Mouse (Mus musculus): Measurements from ENCODE around the gene Adh4. TPM values are rescaled to one million over a fixed set of nuclear protein-coding genes. Genes with fewer than 3 reads are reported as not detected.

Gene Adh4
- polyA plus RNA-seq, 1 experiment = not detected

DNA sequence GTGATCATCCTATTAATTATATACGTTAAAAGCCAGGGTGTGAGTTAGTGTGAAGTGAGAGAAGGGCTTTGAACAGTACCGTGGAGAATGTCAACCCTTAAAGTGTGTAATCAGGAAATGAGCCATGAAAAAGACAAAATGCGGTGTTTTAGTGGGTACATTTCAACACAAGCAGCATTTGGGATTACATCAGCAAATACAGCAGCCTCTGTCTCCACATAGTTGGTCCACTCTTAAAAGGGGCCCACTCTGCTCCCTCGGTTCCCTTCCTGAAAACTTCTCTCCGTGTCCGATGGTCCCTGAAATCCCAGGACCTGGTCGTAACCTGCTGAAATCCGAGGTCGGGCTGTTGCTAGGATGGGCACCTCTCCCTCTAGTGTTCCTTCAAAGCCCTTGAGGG, 26.9 kb downstream of the Adh4 start:
- Histone ChIP-seq H3K4me1 (ENCODE audit: control insufficient read depth, insufficient read depth, low read length) (0 out of 2 replicates have a peak, but pooled peaks cover 2% of the 10 kb centered on the region), H3K4me3 (ENCODE audit: insufficient read depth, low read length) (peak overlapping the region; percentile 88), H3K27ac (ENCODE audit: insufficient read depth, low read length) (peak overlapping the region; percentile 37)
- TF ChIP-seq CTCF (IDR thresholded peaks at IDR 0.05; ENCODE audit: borderline replicate concordance, insufficient read depth, low read length) = no peak
- no peak for TF ChIP-seq POLR2A (IDR thresholded peaks at IDR 0.05; ENCODE audit: low read depth, low read length)

DNA sequence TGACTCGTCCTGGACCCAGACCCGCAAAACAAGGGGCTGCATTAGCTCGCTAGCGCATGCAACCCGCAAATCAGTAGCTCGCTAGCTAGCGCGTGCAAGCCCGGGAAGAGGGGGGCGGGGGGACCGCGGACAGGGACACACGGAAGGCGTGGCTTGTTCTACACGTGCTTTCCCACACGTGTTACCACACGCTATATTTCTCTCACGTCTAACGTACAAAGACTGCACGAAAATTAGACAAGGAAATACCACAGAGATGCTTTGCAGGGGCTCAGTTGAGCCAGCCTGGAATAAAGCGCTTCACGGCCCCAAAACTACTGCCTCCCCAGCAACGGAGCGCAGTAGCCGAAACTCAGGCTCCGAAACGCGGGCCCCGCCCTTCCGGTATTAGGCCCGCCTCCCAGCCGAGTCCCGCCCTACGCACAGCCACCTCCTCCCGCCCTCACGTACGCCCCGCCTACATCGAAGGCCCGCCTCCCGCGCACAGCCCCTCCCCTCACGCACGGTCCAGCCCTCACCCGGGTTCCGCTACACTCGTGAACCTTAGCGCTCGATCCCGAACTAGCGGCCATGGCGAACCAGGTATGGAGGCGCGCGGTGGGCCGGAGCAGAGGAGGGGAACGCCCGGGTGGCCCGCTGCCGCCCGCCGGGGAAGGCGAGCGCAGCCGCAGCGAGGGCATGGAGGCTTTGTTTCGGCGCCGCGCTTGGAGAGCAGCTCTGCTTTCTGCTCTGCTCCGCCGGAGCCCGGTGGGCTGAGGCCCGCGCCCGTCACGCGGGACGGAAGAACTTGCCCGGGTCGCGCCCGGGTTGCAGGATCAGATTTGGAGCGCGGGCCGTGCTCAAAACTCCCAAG, 27.6 kb downstream of the Adh4 start, which contains the start of gene Adh5:
TSS of gene Adh5 (plus strand) at position 482 of the 853 bp plus-strand sequence.
- peak within 1 kb of the TSS; percentile 37 for H3K27ac ChIP-seq (ENCODE audit: insufficient read depth, low read length)
- H3K4me1 ChIP-seq (ENCODE audit: control insufficient read depth, insufficient read depth, low read length) = 0 out of 2 replicates have a peak, but pooled peaks cover 2% of the 10 kb centered on the region
- peak within 1 kb of the TSS; percentile 97 for H3K4me3 ChIP-seq (ENCODE audit: insufficient read depth, low read length)
- no peak for TF ChIP-seq CTCF (IDR thresholded peaks at IDR 0.05; ENCODE audit: borderline replicate concordance, insufficient read depth, low read length)
- peak; percentile 91 for TF ChIP-seq POLR2A (IDR thresholded peaks at IDR 0.05; ENCODE audit: low read depth, low read length)

DNA sequence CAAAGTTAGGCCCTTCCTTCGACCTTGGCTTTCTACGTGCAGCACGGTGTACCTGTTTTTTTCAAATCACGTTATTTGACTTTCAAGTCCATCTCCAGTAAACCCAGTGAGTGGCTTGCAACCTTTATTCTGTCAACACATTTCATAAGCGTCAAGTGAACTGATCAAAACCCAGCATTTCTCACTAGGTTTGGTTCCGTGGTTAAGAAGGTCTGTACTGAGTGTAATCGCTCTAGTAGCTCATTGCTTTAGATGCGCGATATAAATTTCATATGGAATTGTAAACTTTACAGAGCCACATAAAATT, 28.2 kb downstream of the Adh4 start:
- TF ChIP-seq CTCF (IDR thresholded peaks at IDR 0.05; ENCODE audit: borderline replicate concordance, insufficient read depth, low read length) = no peak
- TF ChIP-seq POLR2A (IDR thresholded peaks at IDR 0.05; ENCODE audit: low read depth, low read length) = no peak
- Histone ChIP-seq H3K4me3 (ENCODE audit: insufficient read depth, low read length) (peak overlapping the region; percentile 97), H3K4me1 (ENCODE audit: control insufficient read depth, insufficient read depth, low read length) (0 out of 2 replicates have a peak, but pooled peaks cover 2% of the 10 kb centered on the region), H3K27ac (ENCODE audit: insufficient read depth, low read length) (0 out of 2 replicates have a peak overlapping the region, but pooled peaks have one; percentile 16)

DNA sequence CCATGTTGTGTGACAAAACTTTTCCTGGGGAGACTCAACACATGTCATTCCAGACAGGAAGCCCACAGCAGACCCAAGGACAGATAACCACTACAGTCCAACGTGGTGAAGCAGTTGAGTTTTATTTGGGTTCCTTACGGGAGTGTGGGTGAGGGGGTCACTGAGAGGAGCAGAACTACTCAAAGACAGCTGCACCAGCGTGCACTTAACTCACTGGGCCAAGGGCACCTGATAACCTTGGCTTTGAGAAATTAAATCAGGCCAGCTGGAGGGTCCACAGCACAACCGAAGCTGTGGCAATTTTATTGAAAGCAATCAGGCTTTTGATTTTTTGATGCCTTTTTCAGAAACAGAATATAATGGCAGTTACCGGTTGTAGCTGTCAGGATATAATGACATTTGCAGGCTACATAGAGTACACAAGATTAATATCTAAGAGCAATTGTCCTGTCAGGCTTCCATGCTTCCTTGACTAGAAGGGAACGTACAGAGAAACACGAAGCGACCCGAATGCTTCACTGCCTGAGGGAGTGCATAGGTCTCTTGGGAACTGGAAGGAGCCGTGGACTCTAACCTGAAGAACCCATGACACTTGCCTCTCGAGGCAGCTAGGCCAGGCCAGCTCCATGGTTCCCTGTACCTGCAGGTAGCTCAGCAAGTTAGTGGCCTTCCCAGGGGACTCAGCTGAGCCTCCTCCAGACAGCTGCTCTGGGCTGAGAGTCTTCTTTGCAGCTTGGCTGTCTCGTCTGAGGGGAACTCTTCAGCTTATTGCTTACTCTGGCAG, 33.0 kb downstream of the Adh4 start:
- TF ChIP-seq POLR2A (IDR thresholded peaks at IDR 0.05; ENCODE audit: low read depth, low read length) = no peak
- no peak overlapping the region for H3K4me3 ChIP-seq (ENCODE audit: insufficient read depth, low read length)
- H3K27ac ChIP-seq (ENCODE audit: insufficient read depth, low read length) = no peak overlapping the region
- 0 out of 2 replicates have a peak, but pooled peaks cover 2% of the 10 kb centered on the region for H3K4me1 ChIP-seq (ENCODE audit: control insufficient read depth, insufficient read depth, low read length)

DNA sequence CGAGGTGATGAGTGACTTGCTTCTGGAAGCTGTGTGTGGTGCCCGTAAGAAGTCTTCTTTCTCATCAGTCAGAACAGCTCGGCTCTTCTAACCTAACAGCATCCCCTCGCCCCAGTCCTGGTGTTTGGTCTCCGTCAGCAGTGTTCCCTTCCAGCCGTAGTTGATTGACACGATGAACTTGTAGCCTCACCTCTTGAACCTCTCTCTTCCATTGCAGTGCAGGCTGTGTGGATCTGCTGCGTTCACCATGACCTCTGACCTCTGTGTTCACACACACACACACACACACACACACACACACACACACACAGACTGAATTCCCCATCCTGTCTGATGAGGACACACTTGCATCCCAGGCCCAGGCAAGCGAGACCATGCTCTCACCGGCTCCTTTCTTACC, 36.9 kb downstream of the Adh4 start:
- TF ChIP-seq CTCF (IDR thresholded peaks at IDR 0.05; ENCODE audit: borderline replicate concordance, insufficient read depth, low read length) = no peak
- TF ChIP-seq POLR2A (IDR thresholded peaks at IDR 0.05; ENCODE audit: low read depth, low read length) = no peak
- no peak overlapping the region for H3K27ac ChIP-seq (ENCODE audit: insufficient read depth, low read length)
- no peaks in the 10 kb centered on the region for H3K4me1 ChIP-seq (ENCODE audit: control insufficient read depth, insufficient read depth, low read length)
- no peak overlapping the region for H3K4me3 ChIP-seq (ENCODE audit: insufficient read depth, low read length)

DNA sequence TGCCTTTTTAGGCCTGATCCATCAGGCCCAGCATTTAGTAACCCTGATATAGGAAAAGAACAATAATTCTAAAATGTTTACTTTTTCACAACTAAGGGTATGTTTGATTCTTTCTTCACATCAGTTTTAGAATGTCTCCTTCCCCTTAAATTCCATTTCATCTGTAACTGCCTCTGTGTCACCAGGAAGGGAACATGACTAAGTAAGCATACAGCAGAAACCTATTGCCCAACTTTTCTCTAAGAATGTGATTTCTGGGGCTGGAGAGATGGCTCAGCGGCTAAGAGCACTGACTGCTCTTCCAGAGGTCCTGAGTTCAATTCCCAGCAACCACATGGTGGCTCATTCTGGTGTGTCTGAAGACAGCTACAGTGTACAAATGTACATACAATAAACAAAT, 39.0 kb downstream of the Adh4 start:
- no peak for TF ChIP-seq CTCF (IDR thresholded peaks at IDR 0.05; ENCODE audit: borderline replicate concordance, insufficient read depth, low read length)
- no peak for TF ChIP-seq POLR2A (IDR thresholded peaks at IDR 0.05; ENCODE audit: low read depth, low read length)

DNA sequence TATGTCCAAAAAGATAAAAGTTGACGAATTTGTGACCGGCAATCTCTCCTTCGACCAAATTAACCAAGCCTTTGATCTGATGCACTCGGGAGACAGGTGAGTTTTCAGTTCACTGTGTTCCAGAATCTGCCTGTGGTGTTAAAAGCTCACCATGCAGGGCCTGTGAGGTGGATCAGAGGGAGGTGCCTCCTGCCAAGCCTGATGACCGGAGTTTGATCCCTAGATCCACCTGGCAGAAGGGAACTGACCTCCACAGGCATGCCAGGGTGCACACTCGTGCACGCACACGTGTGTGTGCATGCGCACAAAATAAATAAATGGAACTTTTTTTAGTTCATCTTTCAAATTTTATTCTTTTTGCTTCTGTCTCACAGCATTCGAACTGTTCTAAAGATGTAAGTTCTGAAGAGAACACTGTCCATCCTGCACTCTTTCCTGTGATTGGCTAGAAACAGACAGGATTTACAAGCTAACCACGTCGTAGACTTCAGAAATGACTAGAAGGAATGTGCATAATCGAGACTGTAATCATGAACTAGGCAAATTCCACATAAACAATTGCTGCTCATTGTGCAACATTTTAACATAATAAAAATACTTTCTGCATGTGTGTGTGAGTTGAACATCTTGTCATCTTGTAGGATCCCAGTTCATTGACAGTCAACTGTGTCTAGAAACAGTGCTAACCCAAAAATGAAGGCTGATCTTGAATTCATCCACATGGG, 39.6 kb downstream of the Adh4 start:
- H3K4me1 ChIP-seq (ENCODE audit: control insufficient read depth, insufficient read depth, low read length) = no peaks in the 10 kb centered on the region
- TF ChIP-seq CTCF (IDR thresholded peaks at IDR 0.05; ENCODE audit: borderline replicate concordance, insufficient read depth, low read length) (no peak), POLR2A (IDR thresholded peaks at IDR 0.05; ENCODE audit: low read depth, low read length) (no peak)
- peak overlapping the region; percentile 23; the same call in 1 of the 2 replicates for H3K27ac ChIP-seq (ENCODE audit: insufficient read depth, low read length)
- no peak overlapping the region for H3K4me3 ChIP-seq (ENCODE audit: insufficient read depth, low read length)

More for the DNA sequence above, 39.0 kb downstream of the Adh4 start:
- peak overlapping the region; percentile 43; the same call in 1 of the 2 replicates for H3K27ac ChIP-seq (ENCODE audit: insufficient read depth, low read length)
- no peak overlapping the region for H3K4me3 ChIP-seq (ENCODE audit: insufficient read depth, low read length)
- H3K4me1 ChIP-seq (ENCODE audit: control insufficient read depth, insufficient read depth, low read length) = no peaks in the 10 kb centered on the region

DNA sequence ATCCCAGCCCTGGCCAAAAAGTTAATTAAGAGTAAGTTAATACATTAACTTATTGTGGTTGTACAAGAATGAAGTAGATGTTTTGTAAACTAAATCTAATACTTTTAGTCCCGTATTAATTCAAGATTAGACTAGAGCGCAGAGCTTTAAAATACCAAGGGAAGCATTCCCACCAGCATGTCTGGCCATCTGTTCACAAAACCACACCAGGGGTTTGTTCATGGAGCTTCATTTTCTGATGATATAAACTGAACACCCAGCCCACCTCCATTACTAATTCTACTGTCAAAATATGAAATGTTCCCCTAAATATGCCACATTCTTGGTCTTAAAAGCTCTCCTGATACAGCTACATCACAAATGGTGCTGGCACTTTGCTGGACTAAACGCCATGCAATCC, 43.2 kb downstream of the Adh4 start:
- Histone ChIP-seq H3K27ac (ENCODE audit: insufficient read depth, low read length) (no peak overlapping the region), H3K4me3 (ENCODE audit: insufficient read depth, low read length) (no peak overlapping the region), H3K4me1 (ENCODE audit: control insufficient read depth, insufficient read depth, low read length) (no peaks in the 10 kb centered on the region)
- TF ChIP-seq CTCF (IDR thresholded peaks at IDR 0.05; ENCODE audit: borderline replicate concordance, insufficient read depth, low read length) (no peak), POLR2A (IDR thresholded peaks at IDR 0.05; ENCODE audit: low read depth, low read length) (no peak)

DNA sequence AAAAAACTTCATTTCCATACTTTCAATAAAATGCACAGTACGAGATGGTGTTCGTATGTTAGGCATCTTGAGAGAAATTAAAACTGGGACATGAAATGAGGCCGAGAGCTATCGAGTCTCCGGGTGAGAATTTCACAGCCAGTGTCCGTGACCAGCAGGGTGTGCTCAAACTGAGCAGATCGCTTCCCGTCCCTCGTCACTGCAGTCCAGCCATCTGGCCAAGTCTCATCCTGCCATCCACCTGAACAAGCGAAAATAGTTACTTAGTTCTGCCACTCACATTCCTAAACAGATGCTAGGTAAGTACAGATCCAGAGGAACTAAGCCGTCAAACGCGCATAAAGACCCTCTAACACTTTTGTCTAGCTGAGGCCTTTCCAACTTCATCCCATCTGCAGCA, 45.0 kb downstream of the Adh4 start:
- Histone ChIP-seq H3K4me1 (ENCODE audit: control insufficient read depth, insufficient read depth, low read length) (no peaks in the 10 kb centered on the region), H3K4me3 (ENCODE audit: insufficient read depth, low read length) (no peak overlapping the region), H3K27ac (ENCODE audit: insufficient read depth, low read length) (no peak overlapping the region)
- TF ChIP-seq POLR2A (IDR thresholded peaks at IDR 0.05; ENCODE audit: low read depth, low read length) (no peak), CTCF (IDR thresholded peaks at IDR 0.05; ENCODE audit: borderline replicate concordance, insufficient read depth, low read length) (peak; percentile 52; the same call in 1 of the 2 replicates)
